Mouse (Mus musculus) adrenal gland, postnatal 4 days (tissue): ENCODE data around the gene 2010003K11Rik. TPM values are rescaled to one million over a fixed set of nuclear protein-coding genes. Genes with fewer than 3 reads are reported as not detected.
"Not testable (repeated sequence)": the region's sequence is repeated elsewhere in the genome, so short reads cannot be mapped to it uniquely, and the experiment has no call there.

Experiments
- DNase-seq, 2 experiments: peaks; one replicate each; pipeline ENCODE4 v3.0.0; 2021 to 2022; ENCODE audit warnings: low spot score in 2 of 2, mixed read lengths in 2 of 2
- total RNA-seq, 2 experiments: library from RNA; stranded (reverse); gene quantifications; 2 replicates each; pipeline ENCODE4 v1.2.3; 2021

The 2010003K11Rik gene
- total RNA-seq, 2 experiments from 2014 or later: 2.0 to 4.1 TPM

GRCm38 (mm10) chr19:4468363-4468762, 30.0 kb downstream of the 2010003K11Rik start:
- no peak for DNase-seq

- DNase-seq: no peak
Observed at GRCm38 (mm10) chr19:4464666-4465065, 33.7 kb downstream of the 2010003K11Rik start.

GRCm38 (mm10) chr19:4461981-4462380, 36.4 kb downstream of the 2010003K11Rik start:
- DNase-seq: no peak

- DNase-seq: peak; percentile 36 to 45
Observed at GRCm38 (mm10) chr19:4456227-4456626, 42.2 kb downstream of the 2010003K11Rik start.

- DNase-seq: no peak
Observed at GRCm38 (mm10) chr19:4455071-4455800, 43.1 kb downstream of the 2010003K11Rik start.

GRCm38 (mm10) chr19:4454040-4454439, 44.3 kb downstream of the 2010003K11Rik start:
- not testable (repeated sequence) for DNase-seq

- DNase-seq: no peak
Observed at GRCm38 (mm10) chr19:4452525-4452924, 45.9 kb downstream of the 2010003K11Rik start.

GRCm38 (mm10) chr19:4451965-4452364, 46.4 kb downstream of the 2010003K11Rik start:
- no peak for DNase-seq

- no peak for DNase-seq
Observed at GRCm38 (mm10) chr19:4451098-4451497, 47.3 kb downstream of the 2010003K11Rik start.

GRCm38 (mm10) chr19:4450666-4451065, 47.7 kb downstream of the 2010003K11Rik start:
- DNase-seq: no peak

- DNase-seq: no peak
Observed at GRCm38 (mm10) chr19:4449230-4449629, 49.2 kb downstream of the 2010003K11Rik start.

- no peak for DNase-seq
Observed at GRCm38 (mm10) chr19:4447445-4447844, 50.9 kb downstream of the 2010003K11Rik start.

Other genes with a start within 250 kb of the 2010003K11Rik start
- 10 to 100 TPM; 37.6 to 40.9 TPM for gene Ssh3, start 229.4 kb downstream of the 2010003K11Rik start, total RNA-seq
- 1 to 10 TPM; 8.2 to 8.8 TPM for gene Ankrd13d, start 215.4 kb downstream of the 2010003K11Rik start, total RNA-seq
- gene Grk2, start 192.4 kb downstream of the 2010003K11Rik start, total RNA-seq: 10 to 100 TPM; 54.6 to 57.8 TPM
- gene Kdm2a, start 100.3 kb downstream of the 2010003K11Rik start, total RNA-seq: 100 to 1,000 TPM; 104 to 106 TPM
- gene Rhod, start 59.2 kb downstream of the 2010003K11Rik start, total RNA-seq: 10 to 100 TPM; 18.0 to 19.7 TPM
- 10 to 100 TPM; 21.0 to 21.4 TPM for gene Syt12, start 21.1 kb downstream of the 2010003K11Rik start, total RNA-seq
- 100 to 1,000 TPM; 215 to 218 TPM for gene Pcx, start 11.9 kb upstream of the 2010003K11Rik start, total RNA-seq
- 10 to 100 TPM; 15.8 to 20.0 TPM for gene Lrfn4, start 117.1 kb upstream of the 2010003K11Rik start, total RNA-seq
- 10 to 100 TPM; 35.7 to 39.5 TPM for gene Rce1, start 127.1 kb upstream of the 2010003K11Rik start, total RNA-seq
- under 1 TPM; 0.28 to 0.56 TPM for gene Gm960, start 200.1 kb upstream of the 2010003K11Rik start, total RNA-seq
- gene Sptbn2, start 212.6 kb upstream of the 2010003K11Rik start, total RNA-seq: 1 to 10 TPM; 4.7 to 5.3 TPM